Mouse (Mus musculus) splenic B cell, adult 2 months (primary cell): ENCODE results near the gene Casp8.
"Not testable (repeated sequence)": the region's sequence is repeated elsewhere in the genome, so short reads cannot be mapped to it uniquely, and the experiment has no call there.

Experiments
- DNase-seq: peaks from one replicate; pipeline ENCODE4 v3.0.0-alpha.2; 2011; ENCODE audit warnings: low read depth, low spot score
- H3K27me3 ChIP-seq: 2 replicates; pipeline ENCODE4 v1.6.1; 2012; ENCODE audit warnings: mild to moderate bottlenecking, low read length, moderate library complexity, mixed read lengths; ENCODE audit not compliant: control insufficient read depth, poor library complexity, insufficient read depth, severe bottlenecking
- H3K36me3 ChIP-seq: 2 replicates; pipeline ENCODE4 v1.6.1; 2012; ENCODE audit warnings: mild to moderate bottlenecking, low read length, moderate library complexity, mixed read lengths; ENCODE audit not compliant: control insufficient read depth, poor library complexity, insufficient read depth, severe bottlenecking

The Casp8 gene

DNA sequence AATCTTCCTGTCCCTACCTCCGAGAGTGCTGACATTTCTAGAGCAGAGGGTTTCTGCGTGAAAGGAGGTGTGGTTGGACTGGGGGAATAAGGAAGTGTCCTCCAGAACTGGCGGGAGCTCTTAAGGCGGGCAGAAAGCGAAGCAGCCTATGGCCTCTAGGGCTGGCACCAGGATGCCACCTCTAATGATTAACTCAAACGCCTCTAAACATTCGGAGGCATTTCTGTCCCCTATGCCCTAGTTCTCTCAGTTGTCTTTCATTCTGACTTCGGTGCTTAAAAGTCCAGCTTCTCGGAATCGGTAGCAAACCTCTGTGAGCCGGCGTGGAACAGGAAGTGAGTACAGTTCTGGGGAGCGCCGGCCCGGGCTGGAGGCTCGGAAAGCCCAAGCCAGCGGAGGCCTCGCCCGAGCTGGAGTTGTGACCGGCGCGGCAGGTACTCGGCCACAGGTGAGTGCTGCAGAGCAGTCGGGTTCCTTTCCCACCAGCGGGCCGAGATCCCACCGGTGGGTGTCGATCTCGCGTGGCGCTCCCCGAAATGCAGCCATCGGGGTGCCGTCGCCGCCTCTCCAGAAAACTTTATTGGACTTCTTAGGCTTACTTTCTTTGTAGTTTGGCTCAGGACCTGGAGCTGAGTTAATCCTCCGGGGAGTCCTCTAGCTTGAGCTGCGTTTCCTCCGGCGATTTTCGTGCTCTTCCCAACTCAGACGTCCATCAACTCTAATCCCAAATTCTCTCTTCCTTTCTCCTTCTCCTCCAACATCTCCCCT, at the start of gene Casp8:
Casp8 (plus strand) TSS at position 84 of the 768 bp plus-strand sequence.
- no peaks in the 10 kb centered on the region for H3K27me3 ChIP-seq
- DNase-seq = peak; percentile 75

GRCm38 (mm10) chr1:58746880-58747279, 48.3 kb upstream of the Casp8 start:
- Histone ChIP-seq H3K36me3 (peaks cover 14% of the 10 kb centered on the region), H3K27me3 (no peaks in the 10 kb centered on the region)
- DNase-seq = peak; percentile 41

More for the DNA sequence above, at the start of gene Casp8:
- H3K36me3 ChIP-seq = peaks cover 7% of the 10 kb centered on the region; the same call in 1 of the 2 replicates

DNA sequence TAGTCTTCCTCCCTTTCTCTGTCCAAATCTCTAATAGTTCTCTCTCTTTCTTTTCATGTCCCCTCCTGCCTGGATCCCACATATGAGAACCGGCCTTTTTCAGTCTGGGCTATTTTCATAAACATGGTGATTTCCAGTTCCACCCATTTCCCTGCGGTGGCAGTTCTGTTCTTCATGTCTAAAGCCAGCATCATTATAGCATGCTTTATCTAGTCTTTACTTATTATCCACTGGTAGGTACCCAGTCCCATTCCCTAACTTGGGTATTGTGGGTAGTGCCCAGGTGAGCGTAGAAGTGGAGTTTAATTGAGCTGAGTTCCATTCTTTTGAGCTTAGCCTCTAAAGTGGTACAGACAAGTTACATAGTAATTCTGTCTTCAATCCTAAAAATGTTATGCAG, 35.7 kb upstream of the Casp8 start:
- Histone ChIP-seq H3K27me3 (no peaks in the 10 kb centered on the region), H3K36me3 (peaks cover 4% of the 10 kb centered on the region; the same call in 1 of the 2 replicates)
- no peak for DNase-seq

- H3K36me3 ChIP-seq = peaks cover 4% of the 10 kb centered on the region; the same call in 1 of the 2 replicates
- no peaks in the 10 kb centered on the region for H3K27me3 ChIP-seq
- no peak for DNase-seq
Observed at GRCm38 (mm10) chr1:58760581-58760980, 34.6 kb upstream of the Casp8 start.

DNA sequence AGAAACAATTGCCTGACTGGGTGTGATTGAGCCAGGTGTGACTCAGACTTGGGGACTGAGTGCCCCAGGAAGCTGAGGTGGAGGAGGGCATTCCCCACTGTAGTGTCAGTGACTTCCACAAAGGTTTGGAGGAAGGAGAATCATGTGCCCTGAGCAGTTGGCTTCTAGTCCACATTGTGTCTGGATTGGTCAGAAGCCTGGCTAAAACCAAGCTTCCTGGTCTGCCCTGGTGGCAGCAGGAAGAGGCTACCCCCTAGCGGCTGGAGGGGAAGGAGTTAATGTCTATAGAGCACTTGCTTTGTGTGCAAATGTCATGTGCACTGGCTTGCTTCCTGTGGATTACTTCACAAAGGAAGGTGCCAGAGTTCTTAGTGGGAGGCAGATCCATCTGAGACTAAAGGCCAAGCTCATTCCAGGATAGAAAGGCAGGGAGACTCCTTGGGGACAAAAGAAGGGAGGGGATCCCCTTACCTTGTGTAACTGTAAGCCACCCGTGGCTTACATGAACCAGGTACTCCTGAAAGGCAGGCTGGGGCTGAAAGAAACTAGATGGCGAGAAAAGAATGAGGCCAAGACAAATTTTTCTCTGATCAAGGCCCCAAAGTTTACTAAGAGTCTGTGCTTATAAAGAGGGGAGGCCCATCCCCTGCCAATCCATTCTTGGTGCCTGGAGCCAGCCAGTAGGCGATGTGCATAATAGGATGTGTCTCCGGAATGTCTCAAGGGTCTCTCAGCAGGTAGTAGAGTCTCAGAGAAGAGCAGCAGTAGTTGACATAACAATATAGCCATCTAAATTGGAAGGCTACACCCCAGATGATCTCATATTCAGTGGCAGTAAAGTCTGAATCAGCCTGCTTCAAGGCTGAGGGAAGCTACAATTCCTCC, 33.5 kb upstream of the Casp8 start:
- H3K27me3 ChIP-seq, H3K36me3 ChIP-seq: not testable (repeated sequence)
- peak; percentile 42 for DNase-seq

DNA sequence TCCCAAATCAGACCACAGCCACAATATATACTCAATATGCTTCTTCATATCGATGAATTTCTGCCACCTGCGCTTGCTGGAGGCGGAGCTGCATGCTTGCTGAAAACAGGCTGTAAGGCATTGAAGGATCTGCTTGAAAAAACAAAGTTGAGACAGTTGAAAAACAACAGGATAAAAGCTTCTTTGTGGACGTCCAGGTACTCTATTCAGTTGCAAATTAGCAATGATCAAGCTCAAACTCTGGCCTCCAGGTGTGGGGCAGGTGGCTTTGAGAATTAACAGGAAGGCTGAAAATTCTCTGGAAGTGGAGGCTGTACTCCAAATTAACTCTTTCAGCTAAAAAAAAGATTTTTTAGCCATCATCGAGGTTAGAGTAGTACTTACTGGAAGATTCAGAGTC, 32.6 kb upstream of the Casp8 start:
- Histone ChIP-seq H3K27me3 (no peaks in the 10 kb centered on the region), H3K36me3 (no peaks in the 10 kb centered on the region)
- DNase-seq = no peak

DNA sequence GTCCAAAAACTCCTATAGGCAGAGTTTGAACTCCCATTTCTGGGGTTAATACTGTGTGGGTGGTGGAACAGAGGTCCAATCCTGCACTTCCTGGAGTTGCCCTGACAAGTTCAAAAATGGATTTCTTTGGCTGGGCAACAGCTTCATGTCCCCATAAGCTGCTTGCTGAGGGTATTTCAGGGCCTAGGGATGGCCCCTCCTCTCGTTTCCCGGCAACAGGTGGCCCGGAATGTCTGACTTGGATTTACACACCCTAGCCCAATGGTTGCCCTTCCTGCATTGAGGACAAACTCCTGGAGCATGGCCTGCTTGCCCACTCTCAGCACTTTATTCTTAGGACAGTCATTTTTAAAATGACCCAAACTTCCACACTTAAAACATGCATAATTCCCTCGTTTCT, 28.7 kb upstream of the Casp8 start:
- H3K27me3 ChIP-seq, H3K36me3 ChIP-seq, DNase-seq: not testable (repeated sequence)

DNA sequence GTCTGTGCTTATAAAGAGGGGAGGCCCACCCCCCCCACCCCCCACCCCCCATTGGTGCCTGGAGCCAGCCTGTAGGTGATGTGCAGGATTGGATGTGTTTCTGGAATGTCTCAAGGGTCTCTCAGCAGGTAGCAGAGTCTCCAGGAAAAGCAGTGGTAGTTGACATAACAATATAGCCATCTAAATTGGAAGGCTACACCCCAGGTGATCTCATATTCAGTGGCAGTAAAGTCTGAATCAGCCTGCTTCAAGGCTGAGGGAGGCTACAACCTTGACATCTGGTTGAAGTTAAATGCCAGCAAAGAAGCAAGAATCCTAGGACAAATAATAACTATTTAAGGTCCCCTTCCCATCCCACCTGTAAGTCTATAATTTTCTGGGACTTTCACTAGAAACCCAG, 26.0 kb upstream of the Casp8 start:
- no peaks in the 10 kb centered on the region for H3K27me3 ChIP-seq
- H3K36me3 ChIP-seq = no peaks in the 10 kb centered on the region
- DNase-seq = no peak

DNA sequence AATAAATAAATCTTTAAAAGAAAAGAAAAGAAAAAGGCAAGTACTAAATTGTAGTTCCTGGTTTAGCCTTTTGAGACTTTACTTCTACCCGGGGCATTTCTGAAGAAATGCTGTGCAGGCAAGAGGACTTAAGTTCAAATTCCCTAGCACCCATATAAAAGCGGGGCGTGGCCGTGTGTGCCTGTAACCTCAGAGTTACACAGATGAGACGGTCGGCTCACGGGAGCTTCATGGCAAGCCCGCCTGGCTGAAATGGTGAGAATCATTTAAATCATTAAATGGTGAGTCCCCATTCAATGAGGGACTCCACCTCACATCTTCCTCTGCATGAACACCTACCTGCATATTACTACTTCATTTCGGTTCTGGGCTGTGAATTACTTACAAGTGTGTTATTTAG, 25.5 kb upstream of the Casp8 start:
- no peak for DNase-seq
- no peaks in the 10 kb centered on the region for H3K27me3 ChIP-seq
- no peaks in the 10 kb centered on the region for H3K36me3 ChIP-seq

- peak; percentile 84 for DNase-seq
- H3K27me3 ChIP-seq = no peaks in the 10 kb centered on the region
- H3K36me3 ChIP-seq = no peaks in the 10 kb centered on the region
Observed at GRCm38 (mm10) chr1:58770111-58770720, 25.0 kb upstream of the Casp8 start.

GRCm38 (mm10) chr1:58772084-58772483, 23.1 kb upstream of the Casp8 start:
- no peak for DNase-seq
- Histone ChIP-seq H3K36me3 (no peaks in the 10 kb centered on the region), H3K27me3 (no peaks in the 10 kb centered on the region)

DNA sequence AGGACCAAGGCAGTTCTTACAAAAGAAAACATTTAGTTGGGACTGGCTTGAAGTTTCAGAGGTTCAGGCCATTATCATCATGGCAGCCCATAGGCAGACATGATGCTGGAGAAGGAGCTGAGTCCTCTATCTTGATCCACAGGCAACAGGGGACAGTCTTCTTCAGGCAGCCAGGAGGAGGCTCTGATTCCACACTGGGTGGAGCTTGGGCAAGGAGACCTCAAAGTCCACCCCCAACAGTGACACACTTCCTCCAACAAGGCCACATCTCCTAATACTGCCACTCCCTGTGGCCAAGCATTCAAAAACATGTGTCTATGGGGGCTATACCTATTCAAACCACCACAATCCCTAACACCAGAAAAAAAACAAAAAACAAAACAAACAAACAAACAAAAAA, 21.9 kb upstream of the Casp8 start:
- H3K27me3 ChIP-seq = no peaks in the 10 kb centered on the region
- no peak for DNase-seq
- H3K36me3 ChIP-seq = no peaks in the 10 kb centered on the region

GRCm38 (mm10) chr1:58773905-58774304, 21.3 kb upstream of the Casp8 start:
- no peaks in the 10 kb centered on the region for H3K36me3 ChIP-seq
- peak; percentile 70 for DNase-seq
- no peaks in the 10 kb centered on the region for H3K27me3 ChIP-seq

DNA sequence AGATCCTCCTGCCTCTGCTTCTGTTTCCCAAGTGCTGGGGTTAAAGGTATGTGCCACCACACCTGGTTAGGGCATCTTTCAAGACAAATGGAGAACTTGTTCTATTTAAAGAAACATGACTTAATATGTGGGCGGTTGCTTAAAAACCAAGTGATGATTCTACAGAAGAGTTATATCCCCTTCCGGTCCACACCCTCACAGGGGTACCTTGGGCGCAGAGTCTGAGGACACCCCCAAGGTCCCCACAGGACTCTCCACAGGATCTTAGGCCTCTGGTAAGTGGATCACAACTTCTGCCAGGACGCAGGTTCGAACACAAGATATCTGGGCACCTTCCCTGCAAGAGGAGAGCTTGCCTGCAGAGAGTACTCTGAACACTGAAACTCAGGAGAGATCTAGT, 19.8 kb upstream of the Casp8 start:
- H3K27me3 ChIP-seq = no peaks in the 10 kb centered on the region
- DNase-seq = peak; percentile 36
- H3K36me3 ChIP-seq = no peaks in the 10 kb centered on the region

DNA sequence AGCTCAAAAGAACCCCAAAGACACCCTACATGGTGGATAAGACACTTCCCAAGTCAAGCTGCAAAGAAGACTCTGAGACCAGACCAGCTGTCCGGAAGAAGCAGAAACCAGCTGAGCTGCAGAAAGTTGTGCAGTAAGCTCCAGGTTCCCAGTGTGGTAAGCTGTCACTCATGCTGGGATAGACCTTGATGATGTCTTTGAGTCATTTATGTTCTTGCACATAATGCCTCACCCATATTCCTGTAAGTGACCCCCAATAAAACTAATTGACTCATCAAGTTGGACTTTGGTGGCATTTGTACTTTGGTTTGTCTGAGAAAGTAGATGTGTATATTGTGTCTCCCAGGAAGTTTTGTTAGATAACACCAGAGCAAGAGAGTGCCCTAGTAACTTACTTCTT, 17.6 kb upstream of the Casp8 start:
- H3K27me3 ChIP-seq = no peaks in the 10 kb centered on the region
- H3K36me3 ChIP-seq = no peaks in the 10 kb centered on the region
- DNase-seq = no peak
